Mouse (Mus musculus): ENCODE results near the gene Cdk5. TPM values are rescaled to one million over a fixed set of nuclear protein-coding genes. Genes with fewer than 3 reads are reported as not detected.

Cdk5 gene
- 83.3 and 93.8 TPM in 2 replicates for total RNA-seq (2014; rRNA removed)
- 156 and 165 TPM in 2 replicates for polyA plus RNA-seq (2015; fragmentation: Nextera tagmentation; extraction: Ambion mirVana)

GRCm38 (mm10) chr5:24423129-24424003 lies at the start of gene Cdk5, which contains the start of gene Slc4a2:
TSS of gene Cdk5 (minus strand) at chr5:24423530.
TSS of gene Slc4a2 (plus strand) at chr5:24423837.
- ATAC-seq, result peak; percentile 98
- peak within 1 kb of the TSS; percentile 86 for H3K27ac ChIP-seq (ENCODE audit: low read depth, low read length)
- H3K36me3 ChIP-seq (ENCODE audit: insufficient read depth), result peaks cover 33% of the 10 kb centered on the region
- H3K4me1 ChIP-seq (ENCODE audit: insufficient read depth), result peaks cover 14% of the 10 kb centered on the region; the same call in 1 of the 2 replicates
- TF ChIP-seq CTCF (IDR thresholded peaks at IDR 0.05; ENCODE audit: low read depth), result no peak; the same call in 1 of the 2 replicates
- H3K4me2 ChIP-seq (ENCODE audit: low read depth), result peak within 1 kb of the TSS; percentile 90
- DNase-seq, result peak; percentile 100
- H3K9ac ChIP-seq, result peak within 1 kb of the TSS; percentile 76
- H3K9me3 ChIP-seq (ENCODE audit: low read length), result no peaks in the 10 kb centered on the region
- WGBS, result 1% methylated on average over 46 of the region's 46 CpGs
- H3K4me3 ChIP-seq (ENCODE audit: low read depth, low read length), result peak within 1 kb of the TSS; percentile 63
- H3K27me3 ChIP-seq (ENCODE audit: insufficient read depth, low read length), result peaks cover 5% of the 10 kb centered on the region; the same call in 1 of the 2 replicates

- no peaks in the 10 kb centered on the region for H3K9me3 ChIP-seq (ENCODE audit: low read length)
- WGBS, result 12% methylated on average over 5 of the region's 5 CpGs
- peak; percentile 85 for DNase-seq
- no peaks in the 10 kb centered on the region for H3K4me1 ChIP-seq (ENCODE audit: insufficient read depth)
- peak; percentile 94 for TF ChIP-seq CTCF (IDR thresholded peaks at IDR 0.05; ENCODE audit: low read depth)
- no peak overlapping the region for H3K27ac ChIP-seq (ENCODE audit: low read depth, low read length)
- H3K36me3 ChIP-seq (ENCODE audit: insufficient read depth), result no peaks in the 10 kb centered on the region
- no peak overlapping the region for H3K4me2 ChIP-seq (ENCODE audit: low read depth)
- H3K4me3 ChIP-seq (ENCODE audit: low read depth, low read length), result no peak overlapping the region
- no peaks in the 10 kb centered on the region for H3K27me3 ChIP-seq (ENCODE audit: insufficient read depth, low read length)
- ATAC-seq, result peak; percentile 67
- no peak overlapping the region for H3K9ac ChIP-seq
Measured at GRCm38 (mm10) chr5:24470600-24470999, 47.3 kb upstream of the Cdk5 start.

- no peak for DNase-seq
- no peak overlapping the region for H3K9ac ChIP-seq
- H3K27me3 ChIP-seq (ENCODE audit: insufficient read depth, low read length), result no peaks in the 10 kb centered on the region
- ATAC-seq, result no peak
- H3K27ac ChIP-seq (ENCODE audit: low read depth, low read length), result no peak overlapping the region
- H3K9me3 ChIP-seq (ENCODE audit: low read length), result no peaks in the 10 kb centered on the region
- 0 out of 2 replicates have a peak overlapping the region, but pooled peaks have one; percentile 13 for H3K4me2 ChIP-seq (ENCODE audit: low read depth)
- 28% methylated on average over 12 of the region's 12 CpGs for WGBS
- H3K36me3 ChIP-seq (ENCODE audit: insufficient read depth), result no peaks in the 10 kb centered on the region
- H3K4me1 ChIP-seq (ENCODE audit: insufficient read depth), result no peaks in the 10 kb centered on the region
- no peak overlapping the region for H3K4me3 ChIP-seq (ENCODE audit: low read depth, low read length)
- no peak for TF ChIP-seq CTCF (IDR thresholded peaks at IDR 0.05; ENCODE audit: low read depth)
Measured at GRCm38 (mm10) chr5:24466762-24467161, 43.4 kb upstream of the Cdk5 start.

- H3K27ac ChIP-seq (ENCODE audit: low read depth, low read length), result no peak overlapping the region
- peaks cover 29% of the 10 kb centered on the region for H3K4me1 ChIP-seq (ENCODE audit: insufficient read depth)
- H3K4me3 ChIP-seq (ENCODE audit: low read depth, low read length), result no peak overlapping the region
- H3K9ac ChIP-seq, result 0 out of 2 replicates have a peak overlapping the region, but pooled peaks have one; percentile 6
- no peaks in the 10 kb centered on the region for H3K36me3 ChIP-seq (ENCODE audit: insufficient read depth)
- no peak for DNase-seq
- TF ChIP-seq CTCF (IDR thresholded peaks at IDR 0.05; ENCODE audit: low read depth), result no peak
- WGBS, result 50% methylated on average over 7 of the region's 7 CpGs
- H3K4me2 ChIP-seq (ENCODE audit: low read depth), result 0 out of 2 replicates have a peak overlapping the region, but pooled peaks have one; percentile 0
- no peak for ATAC-seq
- no peaks in the 10 kb centered on the region for H3K27me3 ChIP-seq (ENCODE audit: insufficient read depth, low read length)
- H3K9me3 ChIP-seq (ENCODE audit: low read length), result no peaks in the 10 kb centered on the region
Measured at GRCm38 (mm10) chr5:24455613-24456012, 32.3 kb upstream of the Cdk5 start.

- 63% methylated on average over 3 of the region's 3 CpGs for WGBS
- TF ChIP-seq CTCF (IDR thresholded peaks at IDR 0.05; ENCODE audit: low read depth), result no peak
- H3K27me3 ChIP-seq (ENCODE audit: insufficient read depth, low read length), result no peaks in the 10 kb centered on the region
- H3K4me3 ChIP-seq (ENCODE audit: low read depth, low read length), result no peak overlapping the region
- peak overlapping the region; percentile 0; the same call in 1 of the 2 replicates for H3K4me2 ChIP-seq (ENCODE audit: low read depth)
- no peak overlapping the region; the same call in 1 of the 2 replicates for H3K9ac ChIP-seq
- H3K9me3 ChIP-seq (ENCODE audit: low read length), result no peaks in the 10 kb centered on the region
- ATAC-seq (no peak), DNase-seq (no peak)
- no peaks in the 10 kb centered on the region for H3K36me3 ChIP-seq (ENCODE audit: insufficient read depth)
- H3K4me1 ChIP-seq (ENCODE audit: insufficient read depth), result peaks cover 29% of the 10 kb centered on the region
- no peak overlapping the region for H3K27ac ChIP-seq (ENCODE audit: low read depth, low read length)
Measured at GRCm38 (mm10) chr5:24455076-24455475, 31.7 kb upstream of the Cdk5 start.

GRCm38 (mm10) chr5:24453985-24454303 lies 30.6 kb upstream of the Cdk5 start:
- Histone ChIP-seq H3K36me3 (ENCODE audit: insufficient read depth) (no peaks in the 10 kb centered on the region), H3K4me1 (ENCODE audit: insufficient read depth) (peaks cover 29% of the 10 kb centered on the region), H3K9me3 (ENCODE audit: low read length) (no peaks in the 10 kb centered on the region), H3K4me3 (ENCODE audit: low read depth, low read length) (peak overlapping the region; percentile 90), H3K4me2 (ENCODE audit: low read depth) (peak overlapping the region; percentile 91), H3K27me3 (ENCODE audit: insufficient read depth, low read length) (no peaks in the 10 kb centered on the region), H3K27ac (ENCODE audit: low read depth, low read length) (no peak overlapping the region), H3K9ac (peak overlapping the region; percentile 85; the same call in 1 of the 2 replicates)
- no peak for TF ChIP-seq CTCF (IDR thresholded peaks at IDR 0.05; ENCODE audit: low read depth)
- ATAC-seq (no peak), DNase-seq (no peak)
- 5% methylated on average over 2 of the region's 2 CpGs for WGBS
